Mouse (Mus musculus) adrenal gland (tissue): Measurements from ENCODE around the gene Sema3e.

Source experiments
- intact Hi-C: fragments of 180-260 bp; cut with DNase I; formaldehyde crosslinking; loops from one replicate; pipeline ENCODE4 v1.15.1; 2025

Sema3e gene

DNA sequence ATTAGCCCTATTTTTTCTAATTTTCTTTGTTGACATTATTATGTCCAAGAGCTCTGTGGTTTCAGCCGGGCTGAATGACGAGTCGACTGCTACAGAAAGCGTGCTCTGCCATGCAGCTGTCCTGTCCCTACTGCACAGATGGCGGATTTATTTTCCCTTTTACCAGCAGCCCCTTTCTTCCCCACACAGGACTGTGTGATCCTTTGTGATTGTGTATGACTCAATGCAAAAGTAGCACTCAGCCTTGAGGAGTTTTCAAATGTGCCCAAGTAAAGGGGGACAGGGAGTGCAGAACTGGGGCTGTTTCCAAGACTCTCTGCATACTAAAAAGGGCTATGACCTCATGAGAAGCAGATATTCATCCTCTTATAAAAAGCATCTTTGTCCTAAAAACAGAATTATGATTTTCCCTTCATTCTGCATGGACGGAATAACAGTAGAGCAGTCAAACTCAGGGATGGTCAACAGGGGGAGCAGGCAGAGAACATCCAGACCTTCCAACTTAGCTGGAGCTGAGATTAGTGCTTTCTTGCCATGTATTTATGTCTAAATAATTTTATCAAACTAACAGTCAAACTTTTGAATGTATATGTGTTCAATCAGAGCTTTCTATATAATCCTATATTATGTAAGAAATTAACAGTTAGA lies 170.2 kb downstream of the Sema3e start:
- intact Hi-C loops: no loop called here

- intact Hi-C loops: no loop called here
Observed at GRCm38 (mm10) chr5:14198344-14199040, 173.4 kb downstream of the Sema3e start.

DNA sequence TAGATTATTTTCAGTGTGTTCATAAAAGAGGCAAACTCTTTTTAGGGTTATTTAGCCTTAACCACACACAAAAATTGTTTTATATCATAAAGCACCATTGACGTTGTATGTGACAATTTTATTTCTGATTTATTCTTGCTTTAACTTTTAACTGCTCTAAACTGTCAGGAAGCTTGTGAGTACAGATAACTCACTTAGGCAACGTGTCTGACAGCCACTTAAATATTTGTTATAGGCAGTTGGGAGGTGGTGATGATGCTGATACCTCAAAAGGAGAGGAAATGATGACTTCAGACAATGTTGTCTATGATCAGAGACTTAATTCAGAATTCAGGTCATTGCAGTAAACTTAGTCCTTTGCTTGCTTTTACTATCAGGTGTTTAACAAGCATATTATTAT lies 181.7 kb downstream of the Sema3e start:
- intact Hi-C loops: no loop called here

- intact Hi-C loops: no loop called here
Observed at GRCm38 (mm10) chr5:14209962-14210361, 184.9 kb downstream of the Sema3e start.

DNA sequence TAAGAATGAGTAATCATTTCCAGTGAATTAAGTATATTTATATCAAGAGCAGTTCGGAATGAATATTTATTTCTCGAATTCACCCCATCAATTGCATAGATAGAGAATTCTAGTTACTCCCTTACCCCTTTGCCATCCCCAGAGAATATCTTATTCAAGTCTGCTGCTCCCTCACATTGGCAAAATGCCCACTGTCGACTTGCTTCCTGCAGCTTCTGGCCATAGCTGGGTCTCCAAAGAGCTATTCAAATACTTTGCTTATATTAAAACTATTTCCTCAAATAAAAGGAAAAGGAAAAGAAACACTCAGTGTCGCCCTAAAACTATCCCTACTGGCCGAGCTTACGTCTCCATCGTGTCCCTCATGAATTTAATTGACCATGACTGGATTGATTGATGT lies 191.1 kb downstream of the Sema3e start:
- intact Hi-C loops: no loop called here

DNA sequence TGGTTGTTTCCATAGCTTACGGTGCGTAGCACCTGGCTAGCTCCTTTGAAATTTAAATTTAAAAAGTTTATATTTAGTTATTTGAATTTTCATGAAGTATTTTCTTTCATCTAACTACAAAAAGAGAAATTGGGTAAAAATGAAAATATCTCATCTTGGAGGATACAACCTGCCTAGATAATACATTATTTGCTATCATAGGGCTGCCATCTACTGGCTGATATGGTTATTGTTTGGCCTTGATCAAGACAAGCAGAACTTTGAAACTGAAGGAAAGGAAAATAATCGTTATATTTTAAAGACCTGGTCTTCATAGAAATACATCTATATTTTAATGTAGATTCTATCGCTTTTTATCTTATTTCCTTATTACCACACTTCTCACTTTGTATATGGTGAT lies 193.6 kb downstream of the Sema3e start:
- intact Hi-C loops: no loop called here

DNA sequence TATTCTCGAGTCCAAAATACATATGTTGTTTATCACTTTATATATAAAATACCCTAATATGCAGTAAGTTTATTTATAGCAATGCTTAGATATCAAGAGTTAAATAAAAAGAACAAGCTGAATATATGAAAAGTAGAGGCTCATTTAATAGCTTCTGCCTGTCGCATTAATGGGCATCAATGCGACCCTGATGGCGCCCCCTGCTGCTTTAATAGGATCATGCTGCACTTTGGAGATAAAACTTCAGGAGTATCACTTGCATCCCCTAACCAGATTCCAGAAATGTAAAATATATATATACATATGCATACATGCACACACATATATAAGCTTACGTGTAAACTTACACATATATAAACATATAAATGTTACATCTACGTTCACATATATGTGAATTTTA lies 199.4 kb downstream of the Sema3e start:
- intact Hi-C loops: no loop called here

DNA sequence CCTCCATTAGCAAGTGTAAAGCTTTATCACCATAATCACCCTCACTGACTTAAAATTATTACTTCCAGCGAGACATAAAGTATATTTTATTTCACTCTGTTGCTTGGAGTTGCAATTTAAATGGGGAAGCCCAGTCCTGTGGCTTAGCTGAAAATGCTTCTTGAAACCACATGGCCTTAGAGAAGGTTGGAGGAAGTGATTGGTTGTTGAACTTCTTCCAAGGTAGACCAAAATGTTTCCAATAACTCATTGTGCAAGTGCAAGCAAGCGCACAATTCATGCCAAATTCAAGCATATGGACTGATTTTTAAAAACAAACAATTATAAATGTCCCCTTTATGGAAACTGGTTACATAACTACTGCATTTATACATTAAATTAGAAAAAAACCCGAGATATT lies 206.0 kb downstream of the Sema3e start:
- intact Hi-C loops: no loop called here

DNA sequence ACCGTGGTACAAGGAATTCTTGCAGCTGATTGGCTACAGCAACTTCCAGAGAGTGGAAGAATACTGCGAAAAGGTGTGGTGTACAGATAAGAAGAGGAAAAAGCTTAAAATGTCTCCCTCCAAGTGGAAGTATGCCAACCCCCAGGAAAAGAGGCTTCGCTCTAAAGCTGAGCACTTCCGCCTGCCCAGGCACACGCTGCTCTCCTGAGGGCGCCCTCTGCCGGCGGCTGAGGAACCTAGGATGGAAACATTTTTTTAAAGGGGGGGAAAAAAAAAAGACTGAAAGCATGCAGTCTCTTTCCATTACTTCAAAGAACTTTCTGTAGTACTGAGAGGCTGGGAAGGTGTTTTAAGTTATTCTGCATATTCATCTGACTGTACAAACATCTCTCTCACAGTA lies 227.5 kb downstream of the Sema3e start:
- intact Hi-C loops: no loop called here

- intact Hi-C loops: no loop called here
Observed at GRCm38 (mm10) chr5:14253328-14253727, 228.3 kb downstream of the Sema3e start.

DNA sequence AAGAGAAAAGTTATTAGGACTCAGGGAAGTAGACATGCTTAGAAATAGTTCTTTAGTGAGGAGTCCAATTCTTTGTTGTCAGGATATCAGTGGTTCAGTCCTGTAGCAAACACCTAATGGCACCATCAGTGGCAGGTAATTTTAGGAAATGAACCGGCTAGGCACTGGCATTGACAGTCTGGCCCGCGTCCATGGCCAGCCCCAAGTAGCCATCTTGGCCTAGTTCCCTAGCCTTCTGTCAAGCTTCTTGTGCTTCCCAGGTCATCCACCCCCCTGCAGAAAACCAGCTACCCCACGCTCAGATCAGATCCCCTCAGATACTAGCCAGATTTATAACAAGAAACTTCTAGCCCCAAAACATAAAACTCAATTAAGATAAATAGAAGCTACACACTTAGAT lies 235.1 kb downstream of the Sema3e start:
- intact Hi-C loops: no loop called here

GRCm38 (mm10) chr5:14267400-14267799 lies 242.3 kb downstream of the Sema3e start:
- intact Hi-C loops: no loop called here
